Mouse (Mus musculus) lung, embryonic 14.5 days (tissue): ENCODE measurements around the gene Nek1. TPM values are rescaled to one million over a fixed set of nuclear protein-coding genes. Genes with fewer than 3 reads are reported as not detected.

Experiments
- ATAC-seq: fragments of 200-750 bp; cut with Nextera tagmentation; 2 replicates; pipeline ENCODE4 v1.8.0; 2017; ENCODE audit warnings: mild to moderate bottlenecking, moderate TSS enrichment, moderate library complexity; ENCODE audit not compliant: insufficient read depth
- DNase-seq: peaks from one replicate; pipeline ENCODE4 v3.0.0-alpha.2; 2015
- H3K27ac ChIP-seq: fragments of 300-500 bp; sonication (generic); 2 replicates; pipeline ENCODE4 v1.5.1; 2014; ENCODE audit warnings: low read depth, mild to moderate bottlenecking, moderate library complexity
- H3K27me3 ChIP-seq: fragments of 300-500 bp; sonication (generic); 2 replicates; pipeline ENCODE4 v1.6.1; 2014; ENCODE audit warnings: low read length, control low read depth; ENCODE audit not compliant: insufficient read depth
- H3K36me3 ChIP-seq: fragments of 300-500 bp; sonication (generic); 2 replicates; pipeline ENCODE4 v1.6.1; 2014; ENCODE audit warnings: control low read depth; ENCODE audit not compliant: insufficient read depth
- H3K4me1 ChIP-seq: fragments of 300-500 bp; sonication (generic); 2 replicates; pipeline ENCODE4 v1.6.1; 2014; ENCODE audit warnings: antibody characterized with exemption, control low read depth; ENCODE audit not compliant: insufficient read depth
- H3K4me2 ChIP-seq: fragments of 300-500 bp; sonication (generic); 2 replicates; pipeline ENCODE4 v1.6.1; 2014; ENCODE audit warnings: mild to moderate bottlenecking
- H3K4me3 ChIP-seq: fragments of 300-500 bp; sonication (generic); 2 replicates; pipeline ENCODE4 v1.5.1; 2014; ENCODE audit warnings: low read depth, low read length
- H3K9ac ChIP-seq: fragments of 300-500 bp; sonication (generic); 2 replicates; pipeline ENCODE4 v1.6.1; 2014
- H3K9me3 ChIP-seq: fragments of 300-500 bp; sonication (generic); 2 replicates; pipeline ENCODE4 v1.6.1; 2016; ENCODE audit warnings: low read depth, low read length, control low read depth
- CTCF ChIP-seq: IDR thresholded peaks from 2 replicates; pipeline ENCODE4 v1.5.1; 2016; ENCODE audit warnings: antibody characterized with exemption, low read depth
- WGBS: fragments of 180-500 bp; shearing (Covaris S2); extraction: QIAGEN DNeasy Blood & Tissue Kit; methylation state at CpG from one replicate; pipeline ENCODE4 v1.1.7; 2014; 5-methylcytosine and 5-hydroxymethylcytosine counted together
- polyA plus RNA-seq: library from polyadenylated mRNA; unstranded; fragments of >200 nt; fragmentation: Nextera tagmentation; extraction: Ambion mirVana; gene quantifications from 2 replicates; pipeline ENCODE4 v1.2.1, GENCODE M21; 2014

Nek1 gene
- polyA plus RNA-seq, 1 experiment from 2014 or later = 20.7 TPM

DNA sequence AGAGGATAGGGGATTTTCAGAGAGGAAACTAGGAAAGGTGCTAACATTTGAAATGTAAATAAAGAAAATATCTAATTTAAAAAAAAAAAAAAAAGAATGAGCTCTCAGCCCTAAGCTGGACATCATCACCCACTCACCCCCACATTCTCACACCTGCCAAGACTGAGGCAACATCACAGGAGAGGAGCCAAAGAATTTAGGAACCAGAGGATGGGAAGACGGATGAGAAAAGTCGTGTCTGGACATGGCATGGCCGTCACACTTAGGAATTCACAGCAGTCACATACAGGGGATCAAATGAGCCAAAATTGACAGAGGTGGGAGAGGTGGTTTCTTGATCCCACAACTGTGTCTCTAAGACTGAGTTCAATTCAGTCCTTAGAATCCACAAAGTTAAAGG is 165.5 kb downstream of the Nek1 start:
- H3K9ac ChIP-seq = no peak overlapping the region
- no peak for TF ChIP-seq CTCF
- no peak overlapping the region for H3K4me3 ChIP-seq
- H3K4me2 ChIP-seq = no peak overlapping the region
- no peaks in the 10 kb centered on the region for H3K27me3 ChIP-seq
- DNase-seq = no peak
- H3K27ac ChIP-seq = no peak overlapping the region
- no peaks in the 10 kb centered on the region for H3K9me3 ChIP-seq
- no peaks in the 10 kb centered on the region for H3K36me3 ChIP-seq
- H3K4me1 ChIP-seq = no peaks in the 10 kb centered on the region
- WGBS = 55% methylated on average over 3 of the region's 3 CpGs
- ATAC-seq = no peak

DNA sequence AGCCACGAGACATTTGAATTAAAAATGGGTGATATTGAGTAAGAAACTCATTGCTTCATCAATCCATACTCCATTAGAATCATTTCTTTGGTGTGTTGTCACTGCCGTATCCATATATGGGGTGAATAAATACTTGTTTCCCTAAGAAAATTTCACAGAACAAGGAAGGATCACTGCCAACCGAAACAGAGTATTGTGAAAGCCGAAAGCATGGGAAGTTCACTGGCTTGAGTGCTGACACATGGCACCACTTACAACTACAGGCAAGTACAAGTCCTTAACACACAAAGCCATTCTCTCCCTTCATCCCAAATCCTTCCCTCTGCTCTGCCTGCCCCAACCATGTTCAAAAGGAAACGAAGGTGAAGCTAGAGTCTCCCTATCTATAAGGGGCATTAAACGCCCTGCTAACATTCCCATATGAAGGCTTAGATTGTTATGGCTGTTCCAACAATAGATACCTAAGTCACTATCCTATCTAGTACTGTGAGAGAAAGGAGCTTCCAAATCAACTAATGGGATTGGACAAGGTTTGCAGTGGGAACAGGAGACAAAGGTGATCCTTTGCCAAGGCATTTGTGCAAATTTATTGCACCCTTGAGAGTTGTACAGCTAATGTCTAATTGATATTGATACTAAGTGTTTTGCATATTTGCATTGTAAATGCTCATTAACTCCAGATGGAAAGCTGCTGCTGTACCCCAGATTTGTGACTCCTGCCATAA is 168.6 kb downstream of the Nek1 start:
- Histone ChIP-seq H3K9ac (no peak overlapping the region), H3K4me3 (no peak overlapping the region), H3K27ac (no peak overlapping the region), H3K4me1 (no peaks in the 10 kb centered on the region), H3K4me2 (no peak overlapping the region), H3K9me3 (no peaks in the 10 kb centered on the region), H3K27me3 (no peaks in the 10 kb centered on the region), H3K36me3 (no peaks in the 10 kb centered on the region)
- DNase-seq = no peak
- no peak for TF ChIP-seq CTCF
- ATAC-seq = no peak
- WGBS = 85% methylated on average over 6 of the region's 6 CpGs

DNA sequence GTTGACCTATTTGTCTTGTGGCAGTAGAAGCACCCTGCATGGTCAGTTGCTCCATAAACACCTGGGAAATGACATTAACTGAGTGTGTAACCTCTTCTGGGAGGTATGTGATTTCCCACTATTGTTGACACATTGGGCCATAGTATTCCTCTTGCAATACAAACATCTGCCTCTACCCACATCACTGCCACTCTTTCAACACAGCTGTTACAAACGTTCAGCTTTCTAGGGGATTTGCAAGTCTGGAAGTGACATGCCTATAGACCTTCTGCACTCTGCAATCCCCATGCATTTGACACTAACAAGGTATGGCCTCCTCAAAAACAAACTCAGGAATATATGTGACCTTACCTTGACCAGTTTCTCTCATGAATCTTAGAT is 169.2 kb downstream of the Nek1 start:
- Histone ChIP-seq H3K4me1 (no peaks in the 10 kb centered on the region), H3K27ac (no peak overlapping the region), H3K27me3 (no peaks in the 10 kb centered on the region), H3K9ac (no peak overlapping the region), H3K4me2 (no peak overlapping the region), H3K4me3 (no peak overlapping the region), H3K9me3 (no peaks in the 10 kb centered on the region), H3K36me3 (no peaks in the 10 kb centered on the region)
- DNase-seq (no peak), ATAC-seq (no peak)
- 44% methylated on average over 1 of the region's 1 CpGs for WGBS
- TF ChIP-seq CTCF = no peak

DNA sequence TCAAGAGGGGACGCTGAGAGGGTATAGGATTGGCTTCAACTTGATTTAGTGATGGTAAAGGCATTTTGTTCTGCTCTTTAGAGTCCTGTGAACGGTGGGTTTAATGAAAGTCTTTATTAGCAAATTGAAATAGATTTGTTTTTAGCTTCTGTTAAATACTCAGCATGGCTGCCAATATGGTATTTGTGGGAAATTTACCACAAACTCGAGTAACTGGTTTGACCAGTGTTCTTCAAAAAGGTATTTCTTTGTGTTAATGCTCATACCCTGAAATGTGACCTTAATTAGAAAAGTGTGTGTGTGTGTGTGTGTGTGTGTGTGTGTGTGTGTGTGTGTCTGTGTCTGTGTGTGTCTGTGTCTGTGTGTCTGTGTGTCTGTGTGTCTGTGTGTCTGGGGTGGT is 178.6 kb downstream of the Nek1 start:
- Histone ChIP-seq H3K4me3 (no peak overlapping the region), H3K27me3 (no peaks in the 10 kb centered on the region), H3K9me3 (no peaks in the 10 kb centered on the region), H3K4me2 (no peak overlapping the region), H3K27ac (no peak overlapping the region), H3K9ac (no peak overlapping the region), H3K4me1 (no peaks in the 10 kb centered on the region), H3K36me3 (no peaks in the 10 kb centered on the region)
- 73% methylated on average over 3 of the region's 3 CpGs for WGBS
- ATAC-seq = no peak
- peak; percentile 53 for DNase-seq
- no peak for TF ChIP-seq CTCF

DNA sequence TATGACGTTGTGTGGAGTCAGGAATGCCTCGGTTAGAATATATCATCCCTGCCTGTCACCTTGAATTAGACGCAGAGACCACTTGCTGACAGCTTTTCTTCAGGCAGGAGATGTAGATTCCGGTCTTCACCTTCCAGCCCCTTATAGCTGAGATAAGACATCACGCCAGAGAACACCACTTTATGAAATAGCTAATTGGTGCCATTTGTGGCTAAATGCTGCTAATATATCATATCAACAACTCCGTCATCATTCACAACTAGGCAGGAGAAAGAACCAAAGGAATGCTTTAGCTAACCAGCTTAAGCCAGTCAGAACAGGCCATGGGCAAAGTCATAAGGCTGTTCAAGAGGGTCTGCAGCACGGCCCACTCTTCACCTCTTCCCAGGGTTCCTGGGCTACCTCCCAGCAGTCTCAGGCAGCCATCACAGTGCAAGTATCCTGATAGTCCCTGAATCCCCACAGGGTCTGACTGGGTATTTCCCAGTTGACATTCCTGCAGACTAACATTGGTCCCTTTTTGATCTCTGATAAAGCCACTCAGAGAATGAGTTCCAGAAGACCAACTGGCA is 181.0 kb downstream of the Nek1 start:
- Histone ChIP-seq H3K27me3 (no peaks in the 10 kb centered on the region), H3K4me3 (no peak overlapping the region), H3K4me2 (no peak overlapping the region), H3K4me1 (no peaks in the 10 kb centered on the region), H3K27ac (no peak overlapping the region), H3K36me3 (no peaks in the 10 kb centered on the region), H3K9me3 (no peaks in the 10 kb centered on the region), H3K9ac (no peak overlapping the region)
- ATAC-seq (peak; percentile 17; the same call in 1 of the 2 replicates), DNase-seq (no peak)
- TF ChIP-seq CTCF = no peak
- WGBS = 61% methylated on average over 7 of the region's 7 CpGs

DNA sequence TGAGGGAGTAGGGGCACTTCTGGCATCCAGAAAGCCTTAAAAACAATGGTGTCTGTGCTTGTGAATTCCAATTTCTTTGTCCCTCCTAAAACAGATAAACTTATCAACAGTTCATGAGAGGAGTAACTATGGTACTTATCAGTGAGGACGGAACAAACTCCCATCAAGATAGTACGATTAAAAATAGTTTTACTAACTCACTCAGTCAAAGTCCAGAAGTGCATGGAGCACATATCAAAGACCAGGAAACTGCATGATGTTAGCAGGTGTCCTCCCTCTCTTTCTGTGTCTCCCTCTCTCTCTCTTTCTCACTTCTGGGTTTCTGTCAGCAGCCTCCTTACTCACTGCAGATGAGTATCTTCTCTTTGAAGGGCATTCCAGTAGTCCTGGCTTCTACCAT is 182.9 kb downstream of the Nek1 start:
- no peaks in the 10 kb centered on the region for H3K9me3 ChIP-seq
- H3K36me3 ChIP-seq = no peaks in the 10 kb centered on the region
- no peak overlapping the region for H3K27ac ChIP-seq
- H3K4me2 ChIP-seq = no peak overlapping the region
- TF ChIP-seq CTCF = no peak
- no peak overlapping the region for H3K9ac ChIP-seq
- ATAC-seq = no peak
- no peaks in the 10 kb centered on the region for H3K27me3 ChIP-seq
- H3K4me1 ChIP-seq = peaks cover 3% of the 10 kb centered on the region
- DNase-seq = no peak
- H3K4me3 ChIP-seq = no peak overlapping the region
- WGBS = 77% methylated on average over 2 of the region's 2 CpGs

DNA sequence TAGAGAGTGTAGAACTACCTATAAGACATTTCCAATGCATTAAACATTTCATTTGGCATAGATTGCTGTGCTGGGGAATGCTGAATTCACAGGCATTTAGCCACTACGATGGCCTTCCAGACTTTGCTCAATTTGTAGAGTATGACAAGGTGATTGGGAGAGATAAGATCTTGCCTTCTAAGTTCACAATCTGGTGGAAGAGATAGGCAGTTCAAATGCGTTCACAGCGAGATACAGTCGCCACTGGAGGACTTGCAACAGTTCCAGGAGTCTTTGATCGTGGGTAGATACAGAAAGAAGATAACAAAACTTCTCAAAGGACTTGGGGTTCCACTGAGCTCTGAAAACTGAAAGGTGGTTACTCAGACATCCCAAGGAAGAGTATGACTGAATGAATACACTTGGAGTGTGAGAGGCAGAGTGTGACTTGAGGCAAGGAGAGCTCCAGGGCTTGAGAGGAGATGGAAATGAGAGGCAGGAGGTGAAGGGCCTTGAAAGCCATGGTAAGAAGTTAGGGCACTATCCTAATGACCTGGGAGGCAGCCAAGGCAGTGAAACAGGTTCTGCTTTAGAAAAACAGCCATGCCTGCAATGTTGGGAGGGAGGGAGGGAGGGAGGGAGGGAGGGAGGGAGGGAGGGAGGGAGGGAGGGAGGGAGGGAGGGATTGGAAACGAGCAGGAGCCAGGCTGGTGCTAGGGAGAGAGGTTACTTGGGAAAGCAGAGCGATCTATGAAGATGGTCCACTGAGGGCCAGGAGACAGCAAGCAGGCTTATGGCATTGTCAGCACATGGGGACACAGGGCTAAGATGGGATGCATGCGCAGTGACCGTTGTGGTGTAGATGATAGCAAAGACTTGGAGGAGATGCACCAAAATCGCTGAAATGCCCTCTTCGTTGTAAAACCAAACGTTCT is 184.9 kb downstream of the Nek1 start:
- H3K27ac ChIP-seq = no peak overlapping the region
- no peak overlapping the region for H3K4me2 ChIP-seq
- ATAC-seq (no peak), DNase-seq (no peak)
- no peak for TF ChIP-seq CTCF
- peaks cover 13% of the 10 kb centered on the region for H3K4me1 ChIP-seq
- no peak overlapping the region for H3K9ac ChIP-seq
- H3K9me3 ChIP-seq = no peaks in the 10 kb centered on the region
- H3K27me3 ChIP-seq = no peaks in the 10 kb centered on the region
- no peaks in the 10 kb centered on the region for H3K36me3 ChIP-seq
- no peak overlapping the region for H3K4me3 ChIP-seq
- 68% methylated on average over 12 of the region's 12 CpGs for WGBS
